Mouse (Mus musculus) liver, adult 2 months (tissue): Measurements from ENCODE around the gene Atrnl1. TPM values are rescaled to one million over a fixed set of nuclear protein-coding genes. Genes with fewer than 3 reads are reported as not detected.
A peak's percentile ranks its signal among the peaks of the same experiment; 100 is the strongest.

Source experiments
- DNase-seq: peaks from one replicate; pipeline ENCODE4 v3.0.0-alpha.2; 2011; ENCODE audit warnings: low read depth, low spot score; ENCODE audit errors: extremely low read depth
- H3K27ac ChIP-seq: fragments of 200-500 bp; replicated peaks from 2 replicates; pipeline ENCODE4 v1.5.1; 2012; ENCODE audit warnings: low read depth, mild to moderate bottlenecking, control low read depth, inconsistent platforms, low read length; ENCODE audit not compliant: insufficient read depth
- H3K27me3 ChIP-seq: fragments of 200-500 bp; 2 replicates; pipeline ENCODE4 v1.6.1; 2012; ENCODE audit warnings: mild to moderate bottlenecking, moderate library complexity, low read length, inconsistent platforms; ENCODE audit not compliant: control insufficient read depth, insufficient read depth
- H3K36me3 ChIP-seq: fragments of 200-500 bp; 2 replicates; pipeline ENCODE4 v1.6.1; 2012; ENCODE audit warnings: low read length, inconsistent platforms; ENCODE audit not compliant: control insufficient read depth, insufficient read depth
- H3K4me1 ChIP-seq: fragments of 200-500 bp; 2 replicates; pipeline ENCODE4 v1.6.1; 2011; ENCODE audit warnings: low read length; ENCODE audit not compliant: control insufficient read depth, insufficient read depth
- H3K4me3 ChIP-seq: fragments of 200-500 bp; 2 replicates; pipeline ENCODE4 v1.5.1; 2011; ENCODE audit warnings: low read depth, mild to moderate bottlenecking, control low read depth, low read length, moderate library complexity; ENCODE audit not compliant: insufficient read depth
- H3K79me2 ChIP-seq: fragments of 200-500 bp; 2 replicates; pipeline ENCODE4 v1.6.1; 2012; ENCODE audit warnings: inconsistent platforms, mild to moderate bottlenecking, low read length, moderate library complexity; ENCODE audit not compliant: control insufficient read depth, insufficient read depth
- H3K9ac ChIP-seq: fragments of 200-500 bp; 2 replicates; pipeline ENCODE4 v1.6.1; 2012; ENCODE audit warnings: low read depth, mild to moderate bottlenecking, control low read depth, inconsistent platforms, low read length
- CTCF ChIP-seq: fragments of 200-500 bp; IDR thresholded peaks from 2 replicates; pipeline ENCODE4 v1.5.1; 2011; ENCODE audit warnings: low read depth, low read length, control low read depth
- POLR2A ChIP-seq: fragments of 200-500 bp; IDR thresholded peaks from 2 replicates; pipeline ENCODE4 v1.6.1; 2011; ENCODE audit warnings: low read length, control low read depth; ENCODE audit not compliant: insufficient read depth; ENCODE audit errors: extremely low read depth
- WGBS: fragments of 180-500 bp; shearing (Covaris S2); methylation state at CpG from one replicate; pipeline ENCODE4 v1.1.7; 2018; 5-methylcytosine and 5-hydroxymethylcytosine counted together
- polyA plus RNA-seq: library from polyadenylated mRNA; depleted of rRNA; stranded (reverse); fragments of >200 nt; gene quantifications from 2 replicates; pipeline ENCODE4 v1.2.3, GENCODE M21; 2012
- total RNA-seq: library from RNA; depleted of rRNA; stranded (reverse); fragments of >200 nt; gene quantifications from 2 replicates; pipeline ENCODE4 v1.2.3, GENCODE M21; 2014

The Atrnl1 gene
- total and polyA plus RNA-seq, 2 experiments: 5.2 to 25.4 TPM

DNA sequence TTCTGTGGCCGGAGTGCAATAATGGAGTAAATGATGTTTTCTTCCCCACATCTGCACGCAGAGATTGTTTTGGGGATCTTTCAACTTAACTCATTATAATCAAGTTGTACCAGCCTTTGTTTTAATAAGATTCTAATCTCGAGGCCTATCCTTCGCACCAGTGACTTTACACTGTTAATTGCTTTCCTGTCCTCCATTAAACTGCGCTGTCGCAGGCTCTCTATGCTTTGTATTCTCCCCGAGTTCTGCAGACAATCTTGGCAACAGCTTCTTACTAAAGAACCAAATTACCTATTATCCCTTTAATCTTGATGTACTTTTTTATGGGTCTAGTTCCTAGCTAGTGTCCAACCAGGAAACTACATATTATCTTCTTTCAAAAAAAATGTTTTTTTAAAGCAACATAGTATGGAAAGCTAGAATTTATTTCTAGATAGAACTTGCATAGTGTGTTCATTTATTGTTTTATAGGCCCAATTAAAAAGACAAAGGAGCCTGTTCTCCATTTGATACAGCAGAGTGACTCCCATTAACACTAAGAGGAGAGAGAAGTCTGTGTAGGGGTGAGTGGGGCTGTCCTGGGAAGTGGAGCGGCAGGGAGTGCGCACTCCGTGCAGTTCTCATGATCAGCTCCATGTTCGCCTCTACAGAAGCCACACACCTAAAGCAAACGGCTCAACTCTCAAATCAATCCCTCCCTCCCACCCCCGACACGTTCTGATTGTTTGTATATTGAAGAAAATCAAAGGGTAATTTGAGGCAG, 484.1 kb downstream of the Atrnl1 start:
- H3K27ac ChIP-seq: no peak overlapping the region
- no peak for DNase-seq

DNA sequence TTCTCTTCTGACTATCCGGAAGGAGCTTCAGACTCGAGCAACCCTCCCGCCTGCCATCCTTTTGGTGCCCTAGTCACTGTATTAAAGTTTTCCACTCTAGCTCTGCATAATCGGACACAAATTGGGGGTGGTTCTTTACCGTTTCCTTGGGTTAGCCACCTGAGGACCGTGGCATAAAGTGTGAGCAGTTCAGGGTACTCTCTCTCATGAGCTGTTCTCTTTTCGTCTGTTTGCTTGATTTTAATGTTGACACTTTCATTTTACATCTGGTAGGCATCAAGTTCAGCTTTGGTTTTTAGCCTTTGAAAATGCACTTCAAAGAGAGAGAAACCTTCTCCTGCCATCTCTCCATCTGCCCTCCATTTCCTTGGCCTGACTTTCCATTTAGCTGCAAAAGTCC, 484.9 kb downstream of the Atrnl1 start:
- Histone ChIP-seq H3K79me2 (no peaks in the 10 kb centered on the region), H3K27me3 (no peaks in the 10 kb centered on the region), H3K4me3 (no peak overlapping the region), H3K36me3 (no peaks in the 10 kb centered on the region), H3K4me1 (peaks cover under 1% of the 10 kb centered on the region; the same call in 1 of the 2 replicates), H3K9ac (no peak overlapping the region), H3K27ac (no peak overlapping the region)
- WGBS: 86% methylated on average over 7 of the region's 7 CpGs
- TF ChIP-seq POLR2A (no peak), CTCF (no peak)
- no peak for DNase-seq

More for the DNA sequence above, 484.1 kb downstream of the Atrnl1 start:
- no peaks in the 10 kb centered on the region for H3K79me2 ChIP-seq
- no peak for TF ChIP-seq POLR2A
- no peak for TF ChIP-seq CTCF
- 87% methylated on average over 14 of the region's 14 CpGs for WGBS
- no peaks in the 10 kb centered on the region for H3K27me3 ChIP-seq
- H3K4me3 ChIP-seq: no peak overlapping the region
- H3K9ac ChIP-seq: no peak overlapping the region
- no peaks in the 10 kb centered on the region for H3K36me3 ChIP-seq
- peaks cover 3% of the 10 kb centered on the region; the same call in 1 of the 2 replicates for H3K4me1 ChIP-seq

DNA sequence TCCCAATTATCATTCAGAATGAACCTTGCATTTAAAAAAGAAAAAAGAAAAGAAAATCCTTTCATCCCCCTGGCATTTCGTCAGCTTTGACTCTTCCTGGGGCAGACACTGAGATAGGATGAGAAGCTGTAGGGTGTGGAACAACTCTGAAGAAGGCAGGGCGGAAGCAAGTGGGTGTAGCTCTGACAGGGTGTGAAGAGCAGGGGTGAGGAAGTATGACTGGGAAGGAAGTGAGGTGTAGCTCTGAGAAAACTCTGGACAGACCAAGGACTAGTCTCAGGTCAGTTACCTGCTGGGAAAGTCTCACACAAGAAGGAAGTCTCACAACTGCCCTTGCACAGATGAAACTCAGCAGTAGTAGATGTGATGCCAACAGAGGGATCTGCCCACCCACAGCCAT, 486.4 kb downstream of the Atrnl1 start:
- Histone ChIP-seq H3K27ac (no peak overlapping the region), H3K27me3 (no peaks in the 10 kb centered on the region), H3K9ac (no peak overlapping the region), H3K36me3 (no peaks in the 10 kb centered on the region), H3K4me1 (no peaks in the 10 kb centered on the region), H3K79me2 (no peaks in the 10 kb centered on the region), H3K4me3 (no peak overlapping the region)
- no peak for TF ChIP-seq CTCF
- TF ChIP-seq POLR2A: no peak
- DNase-seq: no peak
- 98% methylated on average over 2 of the region's 2 CpGs for WGBS

DNA sequence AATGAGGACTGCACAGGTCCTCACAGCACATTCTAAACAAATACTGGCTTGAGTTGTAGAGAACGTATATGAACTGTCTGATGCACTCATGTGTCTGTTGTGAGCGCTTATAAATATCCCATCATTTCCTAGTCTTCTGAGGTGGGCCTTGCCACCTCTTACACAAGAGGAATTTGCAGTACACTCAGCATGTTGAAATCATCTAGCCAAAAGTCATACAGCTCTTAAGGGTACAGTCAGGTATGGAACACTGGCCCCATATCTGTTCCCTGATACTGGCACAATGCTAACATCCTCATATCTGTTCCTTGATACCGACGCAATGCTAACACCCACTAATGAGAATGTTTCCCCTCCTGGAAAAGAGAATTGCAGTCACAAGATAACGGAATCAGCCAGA, 488.7 kb downstream of the Atrnl1 start:
- Histone ChIP-seq H3K4me3 (no peak overlapping the region), H3K27me3 (no peaks in the 10 kb centered on the region), H3K36me3 (no peaks in the 10 kb centered on the region), H3K4me1 (no peaks in the 10 kb centered on the region), H3K79me2 (no peaks in the 10 kb centered on the region), H3K27ac (no peak overlapping the region), H3K9ac (no peak overlapping the region)
- WGBS: 90% methylated on average over 5 of the region's 5 CpGs
- DNase-seq: no peak
- TF ChIP-seq POLR2A (no peak), CTCF (no peak)

DNA sequence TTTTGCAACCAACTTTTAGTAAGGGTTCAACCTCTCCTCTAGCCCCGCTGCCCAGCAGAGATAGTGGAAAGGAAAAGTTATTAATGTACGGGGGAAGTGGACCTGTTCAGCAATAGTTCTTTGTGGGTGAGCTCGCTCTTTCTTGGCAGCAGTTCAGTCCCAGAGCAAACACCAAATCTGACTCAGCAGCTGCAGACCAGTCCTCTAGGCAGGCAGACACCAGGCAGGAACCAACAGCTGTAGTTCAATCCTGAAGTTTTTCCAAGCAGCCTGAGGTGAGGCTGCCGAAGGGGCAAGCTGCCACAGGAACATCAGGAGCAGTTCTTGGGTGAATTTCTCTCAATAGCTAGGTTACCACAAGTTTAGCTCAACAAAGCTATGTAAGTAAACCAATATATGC, 489.5 kb downstream of the Atrnl1 start:
- peak; percentile 47 for DNase-seq
- WGBS: 69% methylated on average over 4 of the region's 4 CpGs
- Histone ChIP-seq H3K27ac (no peak overlapping the region), H3K4me3 (no peak overlapping the region), H3K36me3 (no peaks in the 10 kb centered on the region), H3K4me1 (no peaks in the 10 kb centered on the region), H3K79me2 (no peaks in the 10 kb centered on the region), H3K27me3 (no peaks in the 10 kb centered on the region), H3K9ac (no peak overlapping the region)
- TF ChIP-seq POLR2A (no peak), CTCF (no peak)

DNA sequence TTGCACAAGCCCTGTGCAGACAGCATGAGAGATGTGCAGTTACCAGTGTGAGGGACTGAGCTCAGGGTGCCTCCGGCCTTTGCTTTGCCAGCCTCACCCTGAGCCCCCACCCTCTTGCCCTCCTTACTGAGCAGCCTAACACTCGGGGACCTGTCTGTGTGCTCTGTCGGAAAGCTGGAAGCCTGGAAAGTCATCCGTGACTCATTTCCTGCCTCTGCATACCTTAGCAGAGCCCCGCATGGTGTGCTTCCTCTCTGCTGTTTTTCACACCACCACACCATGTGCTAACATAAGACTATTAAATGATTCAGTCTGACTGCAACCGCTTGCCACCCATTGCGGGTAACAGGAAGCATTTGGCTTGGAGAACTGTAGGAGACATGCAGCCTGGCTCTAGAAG, 493.7 kb downstream of the Atrnl1 start:
- Histone ChIP-seq H3K9ac (no peak overlapping the region), H3K27ac (no peak overlapping the region), H3K27me3 (no peaks in the 10 kb centered on the region), H3K79me2 (no peaks in the 10 kb centered on the region), H3K36me3 (no peaks in the 10 kb centered on the region), H3K4me1 (no peaks in the 10 kb centered on the region), H3K4me3 (no peak overlapping the region)
- TF ChIP-seq POLR2A (no peak), CTCF (no peak)
- 87% methylated on average over 7 of the region's 7 CpGs for WGBS
- DNase-seq: no peak
